Mouse (Mus musculus) ES-Bruce4 (cell line): Measurements from ENCODE around the gene Rasgef1b. TPM values are rescaled to one million over a fixed set of nuclear protein-coding genes. Genes with fewer than 3 reads are reported as not detected.

ENCODE experiments used
- H3K27ac ChIP-seq: 2 replicates; pipeline ENCODE4 v1.5.1; 2012; ENCODE audit warnings: low read length, inconsistent platforms; ENCODE audit not compliant: insufficient read depth
- H3K27me3 ChIP-seq: 2 replicates; pipeline ENCODE4 v1.6.1; 2012; ENCODE audit warnings: mild to moderate bottlenecking, low read length, inconsistent platforms; ENCODE audit not compliant: control insufficient read depth, poor library complexity, insufficient read depth, severe bottlenecking
- H3K36me3 ChIP-seq: 2 replicates; pipeline ENCODE4 v1.6.1; 2012; ENCODE audit warnings: inconsistent platforms, mild to moderate bottlenecking, low read length, moderate library complexity; ENCODE audit not compliant: control insufficient read depth, poor library complexity, insufficient read depth, severe bottlenecking
- H3K4me1 ChIP-seq: one replicate; pipeline ENCODE4 v1.8.1; 2011; ENCODE audit warnings: low read length; ENCODE audit not compliant: control insufficient read depth, insufficient read depth
- H3K4me3 ChIP-seq: 2 replicates; pipeline ENCODE4 v1.5.1; 2011; ENCODE audit warnings: low read depth, mild to moderate bottlenecking, low read length
- H3K9ac ChIP-seq: 2 replicates; pipeline ENCODE4 v1.6.1; 2012; ENCODE audit warnings: low read depth, mild to moderate bottlenecking, inconsistent platforms; ENCODE audit not compliant: poor library complexity, severe bottlenecking
- H3K9me3 ChIP-seq: replicated peaks from 2 replicates; pipeline ENCODE4 v1.6.1; 2012; ENCODE audit warnings: mild to moderate bottlenecking, low read length, inconsistent platforms; ENCODE audit not compliant: control insufficient read depth, poor library complexity, insufficient read depth, severe bottlenecking
- CTCF ChIP-seq: IDR thresholded peaks from one replicate; pipeline ENCODE4 v1.8.1; 2011; ENCODE audit warnings: low read depth, low read length
- EP300 ChIP-seq: IDR thresholded peaks from 2 replicates; pipeline ENCODE4 v1.6.1; 2011; ENCODE audit warnings: low read depth, low read length; ENCODE audit not compliant: insufficient read depth
- POLR2A ChIP-seq: IDR thresholded peaks from one replicate; pipeline ENCODE4 v1.8.1; 2011; ENCODE audit warnings: low read length; ENCODE audit not compliant: insufficient read depth
- polyA plus RNA-seq: library from polyadenylated mRNA; stranded (reverse); fragments of >200 nt; gene quantifications from 2 replicates; pipeline ENCODE4 v1.2.4, GENCODE M21; 2011; ENCODE audit warnings: low read depth; ENCODE audit not compliant: missing spikeins, insufficient read depth, insufficient read length

Gene Rasgef1b
- polyA plus RNA-seq, 1 experiment, result 1.9 TPM

- H3K36me3 ChIP-seq, result no peaks in the 10 kb centered on the region
- H3K27ac ChIP-seq, result no peak overlapping the region
- H3K9ac ChIP-seq, result no peak overlapping the region
- no peaks in the 10 kb centered on the region for H3K4me1 ChIP-seq
- H3K27me3 ChIP-seq, result no peaks in the 10 kb centered on the region
- no peaks in the 10 kb centered on the region; the same call in 1 of the 2 replicates for H3K9me3 ChIP-seq
- TF ChIP-seq EP300, result no peak
- H3K4me3 ChIP-seq, result no peak overlapping the region
Measured at GRCm38 (mm10) chr5:99521411-99521810, 207.5 kb downstream of the Rasgef1b start.

GRCm38 (mm10) chr5:99519556-99519955 lies 209.3 kb downstream of the Rasgef1b start:
- Histone ChIP-seq H3K4me1 (no peaks in the 10 kb centered on the region), H3K4me3 (no peak overlapping the region), H3K27ac (no peak overlapping the region), H3K9me3 (no peaks in the 10 kb centered on the region), H3K9ac (no peak overlapping the region), H3K36me3 (no peaks in the 10 kb centered on the region), H3K27me3 (no peaks in the 10 kb centered on the region)
- TF ChIP-seq EP300 (no peak), CTCF (no peak), POLR2A (no peak)

- Histone ChIP-seq H3K4me1 (no peaks in the 10 kb centered on the region), H3K27me3 (no peaks in the 10 kb centered on the region), H3K4me3 (no peak overlapping the region), H3K9me3 (no peaks in the 10 kb centered on the region), H3K36me3 (no peaks in the 10 kb centered on the region), H3K27ac (no peak overlapping the region), H3K9ac (no peak overlapping the region)
- no peak for TF ChIP-seq EP300
- TF ChIP-seq CTCF, result no peak
- TF ChIP-seq POLR2A, result no peak
Measured at GRCm38 (mm10) chr5:99519023-99519422, 209.8 kb downstream of the Rasgef1b start.

- Histone ChIP-seq H3K36me3 (no peaks in the 10 kb centered on the region), H3K27me3 (no peaks in the 10 kb centered on the region), H3K27ac (no peak overlapping the region), H3K9me3 (no peaks in the 10 kb centered on the region), H3K9ac (no peak overlapping the region), H3K4me3 (no peak overlapping the region), H3K4me1 (no peaks in the 10 kb centered on the region)
- no peak for TF ChIP-seq CTCF
- TF ChIP-seq EP300, result no peak
- TF ChIP-seq POLR2A, result no peak
Measured at GRCm38 (mm10) chr5:99516207-99516606, 212.7 kb downstream of the Rasgef1b start.

- Histone ChIP-seq H3K9ac (no peak overlapping the region), H3K36me3 (no peaks in the 10 kb centered on the region), H3K9me3 (no peaks in the 10 kb centered on the region), H3K27me3 (no peaks in the 10 kb centered on the region), H3K4me3 (no peak overlapping the region), H3K4me1 (no peaks in the 10 kb centered on the region), H3K27ac (no peak overlapping the region)
- TF ChIP-seq CTCF, result no peak
- no peak for TF ChIP-seq POLR2A
- no peak for TF ChIP-seq EP300
Measured at GRCm38 (mm10) chr5:99515764-99516163, 213.1 kb downstream of the Rasgef1b start.

GRCm38 (mm10) chr5:99513209-99513880 lies 215.5 kb downstream of the Rasgef1b start:
- Histone ChIP-seq H3K27ac (no peak overlapping the region), H3K9ac (no peak overlapping the region), H3K4me1 (no peaks in the 10 kb centered on the region), H3K27me3 (no peaks in the 10 kb centered on the region), H3K9me3 (no peaks in the 10 kb centered on the region), H3K36me3 (no peaks in the 10 kb centered on the region), H3K4me3 (no peak overlapping the region)
- TF ChIP-seq CTCF (no peak), EP300 (no peak), POLR2A (no peak)
